25 mouse cellular contexts compared by ENCODE assay signal in the genomic region with DNA sequence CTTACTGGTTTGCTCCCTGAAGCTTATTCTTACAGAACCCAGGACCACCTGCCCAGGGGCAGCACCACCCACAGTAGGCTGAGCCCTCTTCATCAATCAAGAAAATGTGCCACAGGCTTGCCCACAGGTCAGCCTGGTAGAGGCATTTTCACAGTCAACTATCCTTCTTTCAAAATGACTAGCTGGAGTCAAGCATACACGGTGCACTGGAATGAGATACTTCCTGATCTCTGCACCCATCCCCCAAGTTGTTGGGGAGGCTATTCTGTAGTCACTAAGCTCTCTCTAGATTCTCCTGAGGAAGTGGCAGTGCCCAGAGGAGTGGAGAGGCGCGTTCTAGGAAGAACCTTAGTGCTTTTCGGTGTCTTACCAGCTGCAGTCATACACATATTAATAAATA. TPM values are rescaled to one million over a fixed set of nuclear protein-coding genes. Genes with fewer than 3 reads are reported as not detected.
DNase-seq lines count a peak whose midpoint lies in the region; ATAC-seq and TF ChIP-seq lines count a peak whose summit lies in the region.
"Had no signal": no experiment of that assay in that cellular context is flagged by ENCODE, and none has a peak within 500 bp of the region (broad histone marks: within the 10 kb centered on the region; RNA-seq: fewer than 3 reads in every experiment).

No protein-coding gene starts in this region.

- H3K79me2 ChIP-seq in CH12.LX (replicated peaks; ENCODE audit: control insufficient read depth, extremely low read depth, insufficient read depth, poor library complexity, severe bottlenecking): no peaks in the 10 kb centered on the region
- no peaks in the 10 kb centered on the region for H3K79me2 ChIP-seq in macrophage (ENCODE audit: inconsistent target)

- WGBS in lung, adult 2 months: 61% methylated on average over 4 of the region's 4 CpGs
- WGBS in macrophage (ENCODE audit: missing documents): 48% methylated on average over 4 of the region's 4 CpGs
- WGBS in forebrain, embryonic 15.5 days: 89% methylated on average over 4 of the region's 4 CpGs

- TF ChIP-seq EP300 in CH12.LX (IDR thresholded peaks at IDR 0.05; ENCODE audit: low read length): 0 out of 2 replicates have a peak, but pooled peaks have one; percentile 23

- ATAC-seq in forebrain, embryonic 15.5 days (replicated peaks): no peak
- ATAC-seq: CD4-positive, CD25-positive, alpha-beta regulatory T cell, adult 4 months; forebrain, embryonic 13.5 days; forebrain, embryonic 16.5 days had no signal

- H3K27ac ChIP-seq in CH12.LX (ENCODE audit: insufficient read depth, low read depth) (no peak overlapping the region), macrophage (peak overlapping the region; percentile 21; the same call in 1 of the 2 replicates)
- no peak overlapping the region for H3K27ac ChIP-seq in forebrain, embryonic 15.5 days (replicated peaks)
- H3K27ac ChIP-seq: embryonic facial prominence, embryonic 10.5 days; embryonic facial prominence, embryonic 12.5 days; forebrain, embryonic 13.5 days had no signal

- TF ChIP-seq POLR2A in lung, adult 2 months (IDR thresholded peaks at IDR 0.05; ENCODE audit: borderline replicate concordance, extremely low read depth, low read depth, low read length): no peak
- no peak for TF ChIP-seq POLR2A in CH12.LX (IDR thresholded peaks at IDR 0.05; ENCODE audit: low read depth, low read length)

- in situ Hi-C loops in CH12.LX (cut with MboI; ENCODE audit: low pct_ligation_motif_present, low pct_unique_long_range_greater_than_20kb, low sequenced_read_pairs): no loop called here

- H3K9me3 ChIP-seq in CH12.LX (replicated peaks; ENCODE audit: low read length): no peaks in the 10 kb centered on the region
- no peaks in the 10 kb centered on the region for H3K9me3 ChIP-seq in forebrain, embryonic 15.5 days
- H3K9me3 ChIP-seq: embryonic facial prominence, embryonic 10.5 days; embryonic facial prominence, embryonic 12.5 days; forebrain, embryonic 13.5 days had no signal

- H3K4me1 ChIP-seq in lung, adult 2 months (ENCODE audit: control insufficient read depth, insufficient read depth, low read length): no peaks in the 10 kb centered on the region
- H3K4me1 ChIP-seq in CH12.LX (ENCODE audit: control insufficient read depth in 1 of 2, insufficient read depth in 2 of 2): peaks cover 0 to 6% of the 10 kb centered on the region in 2 experiments; a peak in 1 of 4 replicates
- no peaks in the 10 kb centered on the region for H3K4me1 ChIP-seq in forebrain, embryonic 15.5 days
- H3K4me1 ChIP-seq: embryonic facial prominence, embryonic 12.5 days had no signal

- H3K27me3 ChIP-seq in CH12.LX (replicated peaks): no peaks in the 10 kb centered on the region
- no peaks in the 10 kb centered on the region for H3K27me3 ChIP-seq in forebrain, embryonic 15.5 days
- H3K27me3 ChIP-seq: embryonic facial prominence, embryonic 12.5 days; forebrain, embryonic 13.5 days had no signal

- no peak overlapping the region for H3K4me2 ChIP-seq in CH12.LX (ENCODE audit: insufficient read depth, low read depth, poor library complexity, severe bottlenecking)
- no peak overlapping the region for H3K4me2 ChIP-seq in forebrain, embryonic 15.5 days (replicated peaks)
- H3K4me2 ChIP-seq: embryonic facial prominence, embryonic 12.5 days; forebrain, embryonic 13.5 days had no signal

- peaks cover 0 to 18% of the 10 kb centered on the region in 2 experiments for H3K36me3 ChIP-seq in CH12.LX (replicated peaks in 1 of 2; ENCODE audit: control insufficient read depth in 1 of 2, insufficient read depth in 1 of 2, low read length in 1 of 2)
- H3K36me3 ChIP-seq in macrophage (ENCODE audit: inconsistent target): no peaks in the 10 kb centered on the region
- no peaks in the 10 kb centered on the region for H3K36me3 ChIP-seq in forebrain, embryonic 15.5 days

- no peak for TF ChIP-seq RAD21 in CH12.LX (IDR thresholded peaks at IDR 0.05; ENCODE audit: low read depth, low read length)

- intact Hi-C loops in heart, postnatal 14 days (cut with DNase I): no loop called here

- TF ChIP-seq CTCF in lung, adult 2 months (IDR thresholded peaks at IDR 0.05; ENCODE audit: insufficient read depth, low read length): no peak
- TF ChIP-seq CTCF in CH12.LX (conservative IDR thresholded peaks at IDR 0.05 in 1 of 2, IDR thresholded peaks at IDR 0.05 in 1 of 2; ENCODE audit: low read depth in 2 of 2, low read length in 2 of 2): no peak

- peak; percentile 21 for DNase-seq in lung, postnatal 10 days
- DNase-seq in lung, adult 2 months: no peak
- DNase-seq in 416B (ENCODE audit: low read depth): peak; percentile 63
- peak; percentile 34 for DNase-seq in CH12.LX (ENCODE audit: extremely low read depth)
- no peak for DNase-seq in heart, postnatal 14 days
- DNase-seq: adrenal gland, adult 2 months; adrenal gland, postnatal 10 days; adrenal gland, postnatal 25 days; B cell, adult 2 months; cerebellum, adult 11-12 months; cerebellum, adult 2 months; cerebellum, adult 9-10 months; cerebellum, postnatal 10 days; cerebellum, postnatal 25 days had no signal

- dilution Hi-C loops in CH12.LX (cut with MboI; ENCODE audit: extremely low pct_ligation_motif_present, extremely low pct_unique_long_range_greater_than_20kb, low sequenced_read_pairs): no loop called here

- H3K9ac ChIP-seq in CH12.LX (ENCODE audit: insufficient read depth, low read depth): no peak overlapping the region
- no peak overlapping the region for H3K9ac ChIP-seq in forebrain, embryonic 15.5 days (replicated peaks)
- H3K9ac ChIP-seq: embryonic facial prominence, embryonic 12.5 days; forebrain, embryonic 13.5 days had no signal

- no peak overlapping the region for H3K4me3 ChIP-seq in lung, adult 2 months (replicated peaks; ENCODE audit: extremely low read depth, low read depth, low read length)
- H3K4me3 ChIP-seq in CH12.LX (replicated peaks in 1 of 3; ENCODE audit: low read depth in 2 of 3, low read length in 2 of 3, poor library complexity in 1 of 3) (no peak overlapping the region), macrophage (ENCODE audit: inconsistent target) (no peak overlapping the region)
- H3K4me3 ChIP-seq in forebrain, embryonic 15.5 days: no peak overlapping the region
- H3K4me3 ChIP-seq: embryonic facial prominence, embryonic 10.5 days; embryonic facial prominence, embryonic 12.5 days; forebrain, embryonic 13.5 days had no signal

TF ChIP-seq in CH12.LX, 34 proteins besides CTCF, POLR2A, EP300 and RAD21:
- peak; percentile 61 for TF ChIP-seq IRF4 (IDR thresholded peaks at IDR 0.05; ENCODE audit: low read depth, low read length)
- TF ChIP-seq ELF1 (IDR thresholded peaks at IDR 0.05; ENCODE audit: low read depth, low read length): 0 out of 2 replicates have a peak, but pooled peaks have one; percentile 28
- TF ChIP-seq CHD1 (IDR thresholded peaks at IDR 0.05; ENCODE audit: low read depth, low read length): no peak
- TF ChIP-seq JUND (conservative IDR thresholded peaks at IDR 0.05; ENCODE audit: low read depth, low read length): 0 out of 2 replicates have a peak, but pooled peaks have one; percentile 16

RNA-seq across cellular contexts. Expression of a gene that starts 54.1 kb away (rescaled TPM):
- polyA plus RNA-seq in lung, adult 2 months (2012; rRNA removed): not detected in 2 replicates
- not detected in 2 replicates for total RNA-seq in CH12.LX (2012; rRNA removed)
- not detected in 2 replicates for total RNA-seq in CH12.LX (2014; rRNA removed)
- polyA plus RNA-seq in CH12.LX (2012; ENCODE audit: insufficient read length, low read depth): not detected in 2 replicates
- not detected for total RNA-seq in macrophage (2018; cell fraction: chromatin; rRNA removed)
- not detected for total RNA-seq in macrophage (2018; cell fraction: cytosol; rRNA removed)
- not detected for total RNA-seq in macrophage (2018; cell fraction: nucleus; rRNA removed)
- not detected in 3 replicates for polyA plus RNA-seq in macrophage (2018)
- 0.05 TPM in 2 replicates for polyA plus RNA-seq in forebrain, embryonic 15.5 days (2015; fragmentation: Nextera tagmentation; extraction: Ambion mirVana)
- under 1 TPM in 1 of 2 experiments, not detected in 1; 0.07 TPM for total RNA-seq in heart, postnatal 14 days (2021)
- total RNA-seq: adrenal gland, adult 2 months; adrenal gland, postnatal 10 days; adrenal gland, postnatal 25 days; adrenal gland, postnatal 4 days; ES-E14; MEL had no signal
- polyA plus RNA-seq: adrenal gland, adult 2 months; CD4-positive, CD25-positive, alpha-beta regulatory T cell, adult 4 months; forebrain, embryonic 11.5 days; forebrain, embryonic 13.5 days had no signal

Comparison
In these comparisons a context has a peak if more than half of its experiments do, and no peak if none do; other contexts are left out.
1. DNase-seq: peak in lung, postnatal 10 days (single experiment), 416B (single experiment) and CH12.LX (single experiment); none in lung, adult 2 months (single experiment) and heart, postnatal 14 days (0 of 2).